Mouse (Mus musculus) MEL (cell line): Measurements from ENCODE around the gene Cul3. TPM values are rescaled to one million over a fixed set of nuclear protein-coding genes. Genes with fewer than 3 reads are reported as not detected.

Experiments
- DNase-seq: peaks from one replicate; pipeline ENCODE4 v3.0.0; 2011; ENCODE audit warnings: low read depth, low spot score
- H3K27ac ChIP-seq: 2 replicates; pipeline ENCODE4 v1.5.1; 2012; ENCODE audit warnings: low read depth, mild to moderate bottlenecking, control low read depth, low read length, moderate library complexity; ENCODE audit not compliant: control insufficient read depth
- H3K27me3 ChIP-seq, 2 experiments: fragments of 150-350 bp in 1 of 2; sonication (generic) in 1 of 2; 2 replicates each; pipeline ENCODE4 v1.6.1; 2012; ENCODE audit warnings: low read length in 2 of 2, mild to moderate bottlenecking in 2 of 2, improper control_type of control experiment in 1 of 2, moderate library complexity in 1 of 2; ENCODE audit not compliant: insufficient read depth in 2 of 2, control insufficient read depth in 1 of 2
- H3K36me3 ChIP-seq, 2 experiments: 2 replicates each; pipeline ENCODE4 v1.6.1; 2012 to 2014; ENCODE audit warnings: low read length in 2 of 2, improper control_type of control experiment in 1 of 2, inconsistent platforms in 1 of 2, mild to moderate bottlenecking in 1 of 2; ENCODE audit not compliant: insufficient read depth in 2 of 2, control insufficient read depth in 1 of 2
- H3K4me1 ChIP-seq, 2 experiments: fragments of 150-350 bp in 1 of 2; sonication (generic) in 1 of 2; 2 replicates each; pipeline ENCODE4 v1.6.1; 2012; ENCODE audit warnings: low read length in 2 of 2, improper control_type of control experiment in 1 of 2, mild to moderate bottlenecking in 1 of 2; ENCODE audit not compliant: insufficient read depth in 2 of 2, control insufficient read depth in 1 of 2
- H3K4me3 ChIP-seq, 2 experiments: fragments of 150-350 bp in 1 of 2; sonication (generic) in 1 of 2; 2 replicates each; pipeline ENCODE4 v1.5.1; 2012; ENCODE audit warnings: low read depth in 2 of 2, low read length in 2 of 2, mild to moderate bottlenecking in 2 of 2, moderate library complexity in 2 of 2, control low read depth in 1 of 2, improper control_type of control experiment in 1 of 2; ENCODE audit not compliant: control insufficient read depth in 1 of 2, insufficient read depth in 1 of 2
- H3K79me2 ChIP-seq: 2 replicates; pipeline ENCODE4 v1.6.1; 2012; ENCODE audit warnings: mild to moderate bottlenecking, low read length, moderate library complexity; ENCODE audit not compliant: control insufficient read depth, poor library complexity, insufficient read depth
- H3K9ac ChIP-seq: 2 replicates; pipeline ENCODE4 v1.6.1; 2012; ENCODE audit warnings: low read depth, mild to moderate bottlenecking, control low read depth, low read length, moderate library complexity; ENCODE audit not compliant: control insufficient read depth, poor library complexity, severe bottlenecking
- H3K9me3 ChIP-seq: fragments of 150-350 bp; sonication (generic); replicated peaks from 2 replicates; pipeline ENCODE4 v1.6.1; 2012; ENCODE audit warnings: mild to moderate bottlenecking, low read length, improper control_type of control experiment, moderate library complexity; ENCODE audit not compliant: insufficient read depth
- BHLHE40 ChIP-seq: IDR thresholded peaks from 2 replicates; pipeline ENCODE4 v1.6.1; 2012; ENCODE audit warnings: low read depth, mild to moderate bottlenecking, inconsistent platforms, low read length, improper control_type of control experiment, borderline replicate concordance
- CHD1 ChIP-seq: IDR thresholded peaks from 2 replicates; pipeline ENCODE4 v1.6.1; 2012; ENCODE audit warnings: low read depth, mild to moderate bottlenecking, inconsistent platforms, low read length, improper control_type of control experiment
- CHD2 ChIP-seq: IDR thresholded peaks from 2 replicates; pipeline ENCODE4 v1.6.1; 2011; ENCODE audit warnings: low read length, improper control_type of control experiment
- ETS1 ChIP-seq: IDR thresholded peaks from 2 replicates; pipeline ENCODE4 v1.6.1; 2012; ENCODE audit warnings: low read depth, mild to moderate bottlenecking, inconsistent platforms, low read length, improper control_type of control experiment, moderate library complexity
- GABPA ChIP-seq: IDR thresholded peaks from 2 replicates; pipeline ENCODE4 v1.6.1; 2012; ENCODE audit warnings: low read depth, mild to moderate bottlenecking, inconsistent platforms, low read length, improper control_type of control experiment, moderate library complexity
- HCFC1 ChIP-seq: IDR thresholded peaks from 2 replicates; pipeline ENCODE4 v1.6.1; 2012; ENCODE audit warnings: low read depth, mild to moderate bottlenecking, inconsistent platforms, low read length, improper control_type of control experiment, moderate library complexity
- MAFK ChIP-seq: IDR thresholded peaks from 2 replicates; pipeline ENCODE4 v1.6.1; 2011; ENCODE audit warnings: low read depth, mild to moderate bottlenecking, low read length, improper control_type of control experiment, borderline replicate concordance
- MAZ ChIP-seq: IDR thresholded peaks from 2 replicates; pipeline ENCODE4 v1.6.1; 2012; ENCODE audit warnings: low read depth, mild to moderate bottlenecking, inconsistent platforms, low read length, improper control_type of control experiment
- NELFE ChIP-seq: IDR thresholded peaks from 2 replicates; pipeline ENCODE4 v1.6.1; 2011; ENCODE audit warnings: low read depth, low read length, improper control_type of control experiment
- NRF1 ChIP-seq: IDR thresholded peaks from 2 replicates; pipeline ENCODE4 v1.6.1; 2014; ENCODE audit warnings: low read depth, mild to moderate bottlenecking, inconsistent platforms, low read length, improper control_type of control experiment, moderate library complexity; ENCODE audit not compliant: poor library complexity, insufficient read depth, severe bottlenecking
- POLR2A ChIP-seq, 2 experiments: IDR thresholded peaks; 2 replicates each; pipeline ENCODE4 v1.6.1; 2011 to 2012; ENCODE audit warnings: low read length in 2 of 2, mild to moderate bottlenecking in 2 of 2, control low read depth in 1 of 2, improper control_type of control experiment in 1 of 2, low read depth in 1 of 2, moderate library complexity in 1 of 2; ENCODE audit not compliant: control insufficient read depth in 1 of 2, insufficient read depth in 1 of 2, poor library complexity in 1 of 2
- POLR2AphosphoS2 ChIP-seq: IDR thresholded peaks from 2 replicates; pipeline ENCODE4 v1.6.1; 2011; ENCODE audit warnings: low read length, improper control_type of control experiment
- RCOR1 ChIP-seq: IDR thresholded peaks from 2 replicates; pipeline ENCODE4 v1.6.1; 2012; ENCODE audit warnings: low read depth, mild to moderate bottlenecking, inconsistent platforms, low read length, improper control_type of control experiment
- SIN3A ChIP-seq: IDR thresholded peaks from 2 replicates; pipeline ENCODE4 v1.6.1; 2012; ENCODE audit warnings: low read length, improper control_type of control experiment, inconsistent platforms
- SMC3 ChIP-seq: IDR thresholded peaks from 2 replicates; pipeline ENCODE4 v1.6.1; 2011; ENCODE audit warnings: low read depth, low read length, improper control_type of control experiment
- TBP ChIP-seq: IDR thresholded peaks from 2 replicates; pipeline ENCODE4 v1.8.0; 2011; ENCODE audit warnings: low read depth, low read length, improper control_type of control experiment
- UBTF ChIP-seq: IDR thresholded peaks from 2 replicates; pipeline ENCODE4 v1.6.1; 2012; ENCODE audit warnings: low read depth, mild to moderate bottlenecking, inconsistent platforms, low read length, improper control_type of control experiment, moderate library complexity, borderline replicate concordance; ENCODE audit not compliant: insufficient read depth
- ZKSCAN1 ChIP-seq: IDR thresholded peaks from 2 replicates; pipeline ENCODE4 v1.6.1; 2012; ENCODE audit warnings: low read depth, mild to moderate bottlenecking, inconsistent platforms, low read length, improper control_type of control experiment, moderate library complexity
- polyA plus RNA-seq, 2 experiments: library from polyadenylated mRNA; stranded (reverse) in 1 of 2; unstranded in 1 of 2; fragments of >175 nt in 1 of 2; fragments of >200 nt in 1 of 2; gene quantifications; 2 replicates each; pipeline versions ENCODE4 v1.2.1 to v1.2.4; 2012; ENCODE audit warnings: low replicate concordance in 2 of 2, low read depth in 1 of 2; ENCODE audit not compliant: insufficient read length in 2 of 2, insufficient read depth in 1 of 2, missing spikeins in 1 of 2
- total RNA-seq: library from RNA; depleted of rRNA; stranded (reverse); fragments of 300-350 nt; gene quantifications from 2 replicates; pipeline ENCODE4 v1.2.3, GENCODE M21; 2012

The Cul3 gene
- total and polyA plus RNA-seq, 3 experiments: 68.2 to 1,559 (median 90.9) TPM

GRCm38 (mm10) chr1:80360038-80360608 lies 19.8 kb upstream of the Cul3 start:
- H3K27me3 ChIP-seq: no peaks in the 10 kb centered on the region
- TF ChIP-seq ETS1 (no peak), BHLHE40 (no peak), NRF1 (no peak), SIN3A (no peak), RCOR1 (no peak), ZKSCAN1 (no peak), SMC3 (no peak), NELFE (no peak), POLR2AphosphoS2 (no peak), MAFK (no peak), CHD2 (no peak), MAZ (no peak), GABPA (no peak), CHD1 (no peak), TBP (no peak)
- H3K9ac ChIP-seq: no peak overlapping the region
- no peak overlapping the region for H3K4me3 ChIP-seq
- H3K4me1 ChIP-seq: no peaks in the 10 kb centered on the region
- H3K36me3 ChIP-seq: no peaks in the 10 kb centered on the region
- H3K9me3 ChIP-seq: no peaks in the 10 kb centered on the region
- no peaks in the 10 kb centered on the region for H3K79me2 ChIP-seq
- no peak overlapping the region for H3K27ac ChIP-seq
- no peak for DNase-seq

- peak overlapping the region; percentile 70 for H3K27ac ChIP-seq
- DNase-seq: peak; percentile 64
- H3K36me3 ChIP-seq: peaks cover 0 to 26% of the 10 kb centered on the region in 2 experiments
- H3K79me2 ChIP-seq: peaks cover 39% of the 10 kb centered on the region
- peak overlapping the region; percentile 98 for H3K9ac ChIP-seq
- no peaks in the 10 kb centered on the region for H3K27me3 ChIP-seq
- no peaks in the 10 kb centered on the region for H3K9me3 ChIP-seq
- peak in 1 of 2 experiments; percentile 33; a peak in 1 of 4 replicates for TF ChIP-seq POLR2A (IDR thresholded peaks at IDR 0.05; ENCODE audit: control insufficient read depth in 1 of 2, insufficient read depth in 1 of 2, low read depth in 1 of 2, low read length in 2 of 2, poor library complexity in 1 of 2)
- 0 out of 2 replicates have a peak, but pooled peaks have one; percentile 12 for TF ChIP-seq HCFC1
- no peak for TF ChIP-seq SMC3
- peak; percentile 94; the same call in 1 of the 2 replicates for TF ChIP-seq UBTF
- TF ChIP-seq, all 39 proteins: peak for 3
- Histone ChIP-seq H3K4me1 (peaks cover 4 to 15% of the 10 kb centered on the region in 2 experiments; a peak in 3 of 4 replicates), H3K4me3 (peak overlapping the region; percentile 91 to 98)
Observed at GRCm38 (mm10) chr1:80340061-80340435, 232 bp downstream of the Cul3 start.
